ENCODE assay signal across 8 mouse cellular contexts in genomic region chr10:86302761-86303494, GRCm38 (mm10). TPM values are rescaled to one million over a fixed set of nuclear protein-coding genes. Genes with fewer than 3 reads are reported as not detected.
DNase-seq lines count a peak whose midpoint lies in the region; ATAC-seq and TF ChIP-seq lines count a peak whose summit lies in the region.

No protein-coding gene starts in this region.

- WGBS in embryonic facial prominence, embryonic 13.5 days, result 21% methylated on average over 8 of the region's 8 CpGs
- 20% methylated on average over 8 of the region's 8 CpGs for WGBS in limb, embryonic 13.5 days
- WGBS in midbrain, embryonic 14.5 days, result 17% methylated on average over 8 of the region's 8 CpGs
- WGBS in stomach, postnatal 0 days, result 15% methylated on average over 8 of the region's 8 CpGs

- H3K9ac ChIP-seq in embryonic facial prominence, embryonic 13.5 days, result peak overlapping the region; percentile 85; the same call in 1 of the 2 replicates
- peak overlapping the region; percentile 55 for H3K9ac ChIP-seq in limb, embryonic 13.5 days
- H3K9ac ChIP-seq in midbrain, embryonic 14.5 days (replicated peaks; ENCODE audit: low read length), result no peak overlapping the region
- no peak overlapping the region for H3K9ac ChIP-seq in stomach, postnatal 0 days (ENCODE audit: low read length)

- ATAC-seq in CD4-positive, CD25-positive, alpha-beta regulatory T cell, adult 4 months, result no peak
- ATAC-seq in embryonic facial prominence, embryonic 13.5 days (ENCODE audit: insufficient number of reproducible peaks, insufficient read depth, low FRiP score, low TSS enrichment, low read depth), result 0 out of 2 replicates have a peak, but pooled peaks have one; percentile 53
- ATAC-seq in limb, embryonic 13.5 days (ENCODE audit: low FRiP score, low read depth), result no peak; the same call in 1 of the 2 replicates
- peak; percentile 44; the same call in 1 of the 2 replicates for ATAC-seq in midbrain, embryonic 14.5 days (ENCODE audit: low FRiP score, low TSS enrichment)
- ATAC-seq in stomach, postnatal 0 days (ENCODE audit: low FRiP score, low TSS enrichment), result peak; percentile 72

- H3K9me3 ChIP-seq in embryonic facial prominence, embryonic 13.5 days, result no peaks in the 10 kb centered on the region
- H3K9me3 ChIP-seq in limb, embryonic 13.5 days, result no peaks in the 10 kb centered on the region
- no peaks in the 10 kb centered on the region for H3K9me3 ChIP-seq in midbrain, embryonic 14.5 days (ENCODE audit: control insufficient read depth, low read length)
- no peaks in the 10 kb centered on the region for H3K9me3 ChIP-seq in stomach, postnatal 0 days (ENCODE audit: control insufficient read depth, low read length)

- TF ChIP-seq EP300 in stomach, postnatal 0 days (optimal IDR thresholded peaks at IDR 0.05), result no peak

- H3K36me3 ChIP-seq in embryonic facial prominence, embryonic 13.5 days, result peaks cover 18% of the 10 kb centered on the region
- peaks cover 19% of the 10 kb centered on the region for H3K36me3 ChIP-seq in limb, embryonic 13.5 days
- no peaks in the 10 kb centered on the region for H3K36me3 ChIP-seq in midbrain, embryonic 14.5 days (ENCODE audit: control insufficient read depth, insufficient read depth, low read length)
- no peaks in the 10 kb centered on the region for H3K36me3 ChIP-seq in stomach, postnatal 0 days (ENCODE audit: control insufficient read depth, insufficient read depth, low read length)

- H3K4me2 ChIP-seq in embryonic facial prominence, embryonic 13.5 days, result peak overlapping the region; percentile 91
- H3K4me2 ChIP-seq in limb, embryonic 13.5 days (replicated peaks), result peak overlapping the region; percentile 87
- H3K4me2 ChIP-seq in midbrain, embryonic 14.5 days (ENCODE audit: low read length), result peak overlapping the region; percentile 28
- peak overlapping the region; percentile 88 for H3K4me2 ChIP-seq in stomach, postnatal 0 days (replicated peaks; ENCODE audit: low read depth)

- H3K27me3 ChIP-seq in embryonic facial prominence, embryonic 13.5 days, result no peaks in the 10 kb centered on the region
- H3K27me3 ChIP-seq in limb, embryonic 13.5 days, result no peaks in the 10 kb centered on the region
- H3K27me3 ChIP-seq in midbrain, embryonic 14.5 days (ENCODE audit: control insufficient read depth, insufficient read depth, low read length), result peaks cover 14% of the 10 kb centered on the region; the same call in 1 of the 2 replicates
- no peaks in the 10 kb centered on the region for H3K27me3 ChIP-seq in stomach, postnatal 0 days (ENCODE audit: control insufficient read depth, insufficient read depth, low read length)

- H3K4me1 ChIP-seq in embryonic facial prominence, embryonic 13.5 days, result peaks cover 31% of the 10 kb centered on the region
- peaks cover 42% of the 10 kb centered on the region for H3K4me1 ChIP-seq in limb, embryonic 13.5 days
- H3K4me1 ChIP-seq in midbrain, embryonic 14.5 days (ENCODE audit: control insufficient read depth, insufficient read depth, low read length), result peaks cover 13% of the 10 kb centered on the region
- no peaks in the 10 kb centered on the region for H3K4me1 ChIP-seq in stomach, postnatal 0 days (replicated peaks; ENCODE audit: control insufficient read depth, insufficient read depth)

- peak; percentile 91 for TF ChIP-seq CTCF in stomach, postnatal 0 days (IDR thresholded peaks at IDR 0.05; ENCODE audit: low read depth)

- H3K4me3 ChIP-seq in embryonic facial prominence, embryonic 13.5 days, result peak overlapping the region; percentile 71
- peak overlapping the region; percentile 67 for H3K4me3 ChIP-seq in limb, embryonic 13.5 days
- H3K4me3 ChIP-seq in midbrain, embryonic 14.5 days (replicated peaks; ENCODE audit: low read depth, low read length), result no peak overlapping the region
- peak overlapping the region; percentile 73 for H3K4me3 ChIP-seq in stomach, postnatal 0 days (ENCODE audit: low read depth, low read length)

- peak overlapping the region; percentile 60; the same call in 1 of the 2 replicates for H3K27ac ChIP-seq in embryonic facial prominence, embryonic 13.5 days
- H3K27ac ChIP-seq in limb, embryonic 13.5 days, result no peak overlapping the region
- no peak overlapping the region for H3K27ac ChIP-seq in midbrain, embryonic 14.5 days (replicated peaks; ENCODE audit: low read depth, low read length)
- H3K27ac ChIP-seq in stomach, postnatal 0 days (replicated peaks), result no peak overlapping the region

- DNase-seq in CD4-positive, CD25-positive, alpha-beta regulatory T cell, adult 2 months (ENCODE audit: low read depth, low spot score), result peak; percentile 7
- DNase-seq in heart, adult 9 months (ENCODE audit: low spot score in 2 of 2), result peak; percentile 81 to 86
- peak; percentile 89 for DNase-seq in kidney, adult 9 months
- DNase-seq in midbrain, embryonic 14.5 days, result peak; percentile 77
- DNase-seq in stomach, postnatal 0 days (ENCODE audit: low spot score), result peak; percentile 83

RNA-seq across cellular contexts. Expression of gene Timp3, which starts 2.8 kb away (rescaled TPM):
- not detected for polyA plus RNA-seq in CD4-positive, CD25-positive, alpha-beta regulatory T cell, adult 4 months (2017; shearing (Covaris generic))
- polyA plus RNA-seq in embryonic facial prominence, embryonic 13.5 days (2015; fragmentation: Nextera tagmentation; extraction: Ambion mirVana), result 62.7 and 74.0 TPM in 2 replicates
- 81.8 and 89.5 TPM in 2 replicates for polyA plus RNA-seq in limb, embryonic 13.5 days (2015; fragmentation: Nextera tagmentation; extraction: Ambion mirVana)
- polyA plus RNA-seq in midbrain, embryonic 14.5 days (2014; fragmentation: Nextera tagmentation; extraction: Ambion mirVana), result 13.2 and 23.5 TPM in 2 replicates
- 33.0 and 33.9 TPM in 2 replicates for polyA plus RNA-seq in stomach, postnatal 0 days (2015; fragmentation: Nextera tagmentation; extraction: Ambion mirVana)

Comparison
In these comparisons a context has a peak if more than half of its experiments do, and no peak if none do; other contexts are left out.
1. DNase-seq: peak in every context shown above with its lines; median percentile 89 in kidney, adult 9 months; 84 in heart, adult 9 months; 83 in stomach, postnatal 0 days; 77 in midbrain, embryonic 14.5 days; 7 in CD4-positive, CD25-positive, alpha-beta regulatory T cell, adult 2 months.
2. ATAC-seq: peak in embryonic facial prominence, embryonic 13.5 days (single experiment), midbrain, embryonic 14.5 days (single experiment) and stomach, postnatal 0 days (single experiment); none in CD4-positive, CD25-positive, alpha-beta regulatory T cell, adult 4 months (single experiment) and limb, embryonic 13.5 days (single experiment).
3. H3K4me2 ChIP-seq: peak in every context shown above with its lines; median percentile 91 in embryonic facial prominence, embryonic 13.5 days; 88 in stomach, postnatal 0 days; 87 in limb, embryonic 13.5 days; 28 in midbrain, embryonic 14.5 days.
4. H3K9ac ChIP-seq: peak in embryonic facial prominence, embryonic 13.5 days (single experiment) and limb, embryonic 13.5 days (single experiment); none in midbrain, embryonic 14.5 days (single experiment) and stomach, postnatal 0 days (single experiment).
5. RNA of gene Timp3, which starts 2.8 kb away (polyA plus RNA-seq): 81.8 to 89.5 TPM in limb, embryonic 13.5 days, 62.7 to 74.0 TPM in embryonic facial prominence, embryonic 13.5 days, 33.0 to 33.9 TPM in stomach, postnatal 0 days and 13.2 to 23.5 TPM in midbrain, embryonic 14.5 days; not detected in CD4-positive, CD25-positive, alpha-beta regulatory T cell, adult 4 months; every median in the first group is over 10 times any median in the second.